Mouse (Mus musculus) liver, embryonic 15.5 days (tissue): ENCODE results near the gene Igsf3. TPM values are rescaled to one million over a fixed set of nuclear protein-coding genes. Genes with fewer than 3 reads are reported as not detected.
A peak's percentile ranks its signal among the peaks of the same experiment; 100 is the strongest.

Experiments
- ATAC-seq: fragments of 200-750 bp; cut with Nextera tagmentation; 2 replicates; pipeline ENCODE4 v1.8.0; 2017; ENCODE audit warnings: moderate number of reproducible peaks, mild to moderate bottlenecking, moderate library complexity; ENCODE audit not compliant: insufficient read depth
- H3K27ac ChIP-seq: fragments of 300-500 bp; sonication (generic); replicated peaks from 2 replicates; pipeline ENCODE4 v1.5.1; 2015; ENCODE audit warnings: mild to moderate bottlenecking, inconsistent platforms
- H3K27me3 ChIP-seq: fragments of 300-500 bp; sonication (generic); 2 replicates; pipeline ENCODE4 v1.6.1; 2015; ENCODE audit warnings: mild to moderate bottlenecking, inconsistent platforms
- H3K36me3 ChIP-seq: fragments of 300-500 bp; sonication (generic); replicated peaks from 2 replicates; pipeline ENCODE4 v1.6.1; 2015; ENCODE audit warnings: moderate library complexity, mild to moderate bottlenecking, inconsistent platforms
- H3K4me1 ChIP-seq: fragments of 300-500 bp; sonication (generic); replicated peaks from 2 replicates; pipeline ENCODE4 v1.6.1; 2015; ENCODE audit warnings: inconsistent platforms
- H3K4me2 ChIP-seq: fragments of 300-500 bp; sonication (generic); 2 replicates; pipeline ENCODE4 v1.6.1; 2015; ENCODE audit warnings: moderate library complexity, mild to moderate bottlenecking, inconsistent platforms
- H3K4me3 ChIP-seq: fragments of 300-500 bp; sonication (generic); replicated peaks from 2 replicates; pipeline ENCODE4 v1.5.1; 2015; ENCODE audit warnings: mild to moderate bottlenecking, inconsistent platforms
- H3K9ac ChIP-seq: fragments of 300-500 bp; sonication (generic); 2 replicates; pipeline ENCODE4 v1.6.1; 2015; ENCODE audit warnings: moderate library complexity, mild to moderate bottlenecking, inconsistent platforms
- H3K9me3 ChIP-seq: fragments of 300-500 bp; sonication (generic); replicated peaks from 2 replicates; pipeline ENCODE4 v1.6.1; 2016; ENCODE audit warnings: inconsistent platforms
- WGBS: fragments of 180-500 bp; shearing (Covaris S2); methylation state at CpG from one replicate; pipeline ENCODE4 v1.1.7; 2015; ENCODE audit warnings: mixed read lengths; ENCODE audit not compliant: insufficient replicate concordance; 5-methylcytosine and 5-hydroxymethylcytosine counted together
- polyA plus RNA-seq: library from polyadenylated mRNA; unstranded; fragments of >200 nt; fragmentation: Nextera tagmentation; extraction: Ambion mirVana; gene quantifications from 2 replicates; pipeline ENCODE4 v1.2.1, GENCODE M21; 2015

Igsf3 gene
- polyA plus RNA-seq, 1 experiment from 2014 or later: 4.5 TPM

GRCm38 (mm10) chr3:101423188-101423587, 46.3 kb downstream of the Igsf3 start:
- ATAC-seq: no peak
- no peak overlapping the region for H3K9ac ChIP-seq
- H3K9me3 ChIP-seq: no peaks in the 10 kb centered on the region
- no peaks in the 10 kb centered on the region for H3K27me3 ChIP-seq
- peaks cover 46% of the 10 kb centered on the region for H3K4me1 ChIP-seq
- H3K36me3 ChIP-seq: peaks cover 6% of the 10 kb centered on the region; the same call in 1 of the 2 replicates
- H3K4me2 ChIP-seq: no peak overlapping the region
- no peak overlapping the region for H3K4me3 ChIP-seq
- no peak overlapping the region for H3K27ac ChIP-seq
- 33% methylated on average over 4 of the region's 4 CpGs for WGBS

GRCm38 (mm10) chr3:101424295-101424885, 47.5 kb downstream of the Igsf3 start:
- peaks cover 34% of the 10 kb centered on the region for H3K4me1 ChIP-seq
- WGBS: 81% methylated on average over 10 of the region's 10 CpGs

GRCm38 (mm10) chr3:101429982-101430754, 53.3 kb downstream of the Igsf3 start:
- Histone ChIP-seq H3K4me1 (peaks cover 22% of the 10 kb centered on the region), H3K9ac (no peak overlapping the region), H3K4me3 (no peak overlapping the region), H3K27me3 (no peaks in the 10 kb centered on the region), H3K4me2 (peak overlapping the region; percentile 21), H3K9me3 (no peaks in the 10 kb centered on the region), H3K27ac (no peak overlapping the region), H3K36me3 (peaks cover 6% of the 10 kb centered on the region; the same call in 1 of the 2 replicates)
- WGBS: 23% methylated on average over 8 of the region's 8 CpGs
- peak; percentile 58 for ATAC-seq

More at GRCm38 (mm10) chr3:101424295-101424885, 47.5 kb downstream of the Igsf3 start:
- Histone ChIP-seq H3K27me3 (no peaks in the 10 kb centered on the region), H3K36me3 (peaks cover 6% of the 10 kb centered on the region; the same call in 1 of the 2 replicates), H3K27ac (no peak overlapping the region), H3K4me2 (no peak overlapping the region), H3K9me3 (no peaks in the 10 kb centered on the region), H3K9ac (no peak overlapping the region), H3K4me3 (no peak overlapping the region)
- no peak for ATAC-seq

- Histone ChIP-seq H3K4me2 (peak overlapping the region; percentile 21), H3K27ac (no peak overlapping the region), H3K27me3 (no peaks in the 10 kb centered on the region), H3K4me1 (peaks cover 22% of the 10 kb centered on the region), H3K9me3 (no peaks in the 10 kb centered on the region), H3K9ac (no peak overlapping the region), H3K36me3 (peaks cover 6% of the 10 kb centered on the region; the same call in 1 of the 2 replicates), H3K4me3 (no peak overlapping the region)
- ATAC-seq: 0 out of 2 replicates have a peak, but pooled peaks have one; percentile 17
- 51% methylated on average over 2 of the region's 2 CpGs for WGBS
These were observed 53.9 kb downstream of the Igsf3 start for GRCm38 (mm10) chr3:101430755-101431115.

- H3K27ac ChIP-seq: no peak overlapping the region
- no peak overlapping the region for H3K4me2 ChIP-seq
- H3K9ac ChIP-seq: no peak overlapping the region
- H3K36me3 ChIP-seq: 0 out of 2 replicates have a peak, but pooled peaks cover 6% of the 10 kb centered on the region
- H3K9me3 ChIP-seq: no peaks in the 10 kb centered on the region
- 79% methylated on average over 8 of the region's 8 CpGs for WGBS
- H3K4me1 ChIP-seq: peaks cover 22% of the 10 kb centered on the region
- ATAC-seq: no peak
- H3K27me3 ChIP-seq: no peaks in the 10 kb centered on the region
- H3K4me3 ChIP-seq: no peak overlapping the region
These were observed 58.8 kb downstream of the Igsf3 start for GRCm38 (mm10) chr3:101435672-101436071.

- Histone ChIP-seq H3K4me3 (no peak overlapping the region), H3K4me2 (no peak overlapping the region), H3K4me1 (peaks cover 14% of the 10 kb centered on the region), H3K36me3 (0 out of 2 replicates have a peak, but pooled peaks cover 6% of the 10 kb centered on the region), H3K9me3 (no peaks in the 10 kb centered on the region), H3K27me3 (no peaks in the 10 kb centered on the region), H3K9ac (no peak overlapping the region), H3K27ac (0 out of 2 replicates have a peak overlapping the region, but pooled peaks have one; percentile 6)
- WGBS: 19% methylated on average over 4 of the region's 4 CpGs
- ATAC-seq: peak; percentile 47; the same call in 1 of the 2 replicates
These were observed 59.6 kb downstream of the Igsf3 start for GRCm38 (mm10) chr3:101436469-101436868.

GRCm38 (mm10) chr3:101437021-101437563, 60.2 kb downstream of the Igsf3 start:
- Histone ChIP-seq H3K4me3 (no peak overlapping the region), H3K36me3 (0 out of 2 replicates have a peak, but pooled peaks cover 6% of the 10 kb centered on the region), H3K4me1 (peaks cover 14% of the 10 kb centered on the region), H3K9me3 (no peaks in the 10 kb centered on the region), H3K27ac (0 out of 2 replicates have a peak overlapping the region, but pooled peaks have one; percentile 6), H3K9ac (no peak overlapping the region), H3K4me2 (no peak overlapping the region), H3K27me3 (no peaks in the 10 kb centered on the region)
- no peak for ATAC-seq
- 71% methylated on average over 12 of the region's 12 CpGs for WGBS

- 75% methylated on average over 11 of the region's 11 CpGs for WGBS
- no peak overlapping the region for H3K4me3 ChIP-seq
- H3K27me3 ChIP-seq: no peaks in the 10 kb centered on the region
- H3K9me3 ChIP-seq: no peaks in the 10 kb centered on the region
- ATAC-seq: no peak
- no peak overlapping the region for H3K9ac ChIP-seq
- H3K36me3 ChIP-seq: 0 out of 2 replicates have a peak, but pooled peaks cover 6% of the 10 kb centered on the region
- H3K4me2 ChIP-seq: no peak overlapping the region
- no peak overlapping the region for H3K27ac ChIP-seq
- H3K4me1 ChIP-seq: no peaks in the 10 kb centered on the region
These were observed 66.5 kb downstream of the Igsf3 start for GRCm38 (mm10) chr3:101443265-101443881.

- no peaks in the 10 kb centered on the region for H3K4me1 ChIP-seq
- H3K9me3 ChIP-seq: no peaks in the 10 kb centered on the region
- 69% methylated on average over 8 of the region's 8 CpGs for WGBS
- H3K36me3 ChIP-seq: 0 out of 2 replicates have a peak, but pooled peaks cover 6% of the 10 kb centered on the region
- H3K27ac ChIP-seq: no peak overlapping the region
- ATAC-seq: no peak
- no peak overlapping the region for H3K9ac ChIP-seq
- H3K4me2 ChIP-seq: no peak overlapping the region
- H3K4me3 ChIP-seq: no peak overlapping the region
- no peaks in the 10 kb centered on the region for H3K27me3 ChIP-seq
These were observed 67.6 kb downstream of the Igsf3 start for GRCm38 (mm10) chr3:101444437-101444836.

- no peak overlapping the region for H3K4me2 ChIP-seq
- H3K9me3 ChIP-seq: no peaks in the 10 kb centered on the region
- no peak overlapping the region for H3K27ac ChIP-seq
- no peaks in the 10 kb centered on the region for H3K27me3 ChIP-seq
- 71% methylated on average over 4 of the region's 4 CpGs for WGBS
- no peak overlapping the region for H3K4me3 ChIP-seq
- H3K36me3 ChIP-seq: no peaks in the 10 kb centered on the region
- no peaks in the 10 kb centered on the region for H3K4me1 ChIP-seq
- ATAC-seq: no peak
- H3K9ac ChIP-seq: no peak overlapping the region
These were observed 70.4 kb downstream of the Igsf3 start for GRCm38 (mm10) chr3:101447239-101447638.

GRCm38 (mm10) chr3:101448765-101449164, 71.9 kb downstream of the Igsf3 start:
- WGBS: 78% methylated on average over 3 of the region's 3 CpGs
- H3K4me1 ChIP-seq: no peaks in the 10 kb centered on the region

More at GRCm38 (mm10) chr3:101448765-101449164, 71.9 kb downstream of the Igsf3 start:
- H3K9me3 ChIP-seq: no peaks in the 10 kb centered on the region
- ATAC-seq: no peak
- no peak overlapping the region for H3K4me3 ChIP-seq
- H3K36me3 ChIP-seq: no peaks in the 10 kb centered on the region
- no peak overlapping the region for H3K9ac ChIP-seq
- no peak overlapping the region for H3K27ac ChIP-seq
- no peaks in the 10 kb centered on the region for H3K27me3 ChIP-seq
- no peak overlapping the region for H3K4me2 ChIP-seq
